Mouse (Mus musculus) layer of hippocampus, adult 11-12 months (tissue): ENCODE results near the gene Cldnd1.

Experiments used
- DNase-seq: peaks from one replicate; pipeline ENCODE4 v3.0.0; 2022; ENCODE audit warnings: low spot score

Gene Cldnd1

DNA sequence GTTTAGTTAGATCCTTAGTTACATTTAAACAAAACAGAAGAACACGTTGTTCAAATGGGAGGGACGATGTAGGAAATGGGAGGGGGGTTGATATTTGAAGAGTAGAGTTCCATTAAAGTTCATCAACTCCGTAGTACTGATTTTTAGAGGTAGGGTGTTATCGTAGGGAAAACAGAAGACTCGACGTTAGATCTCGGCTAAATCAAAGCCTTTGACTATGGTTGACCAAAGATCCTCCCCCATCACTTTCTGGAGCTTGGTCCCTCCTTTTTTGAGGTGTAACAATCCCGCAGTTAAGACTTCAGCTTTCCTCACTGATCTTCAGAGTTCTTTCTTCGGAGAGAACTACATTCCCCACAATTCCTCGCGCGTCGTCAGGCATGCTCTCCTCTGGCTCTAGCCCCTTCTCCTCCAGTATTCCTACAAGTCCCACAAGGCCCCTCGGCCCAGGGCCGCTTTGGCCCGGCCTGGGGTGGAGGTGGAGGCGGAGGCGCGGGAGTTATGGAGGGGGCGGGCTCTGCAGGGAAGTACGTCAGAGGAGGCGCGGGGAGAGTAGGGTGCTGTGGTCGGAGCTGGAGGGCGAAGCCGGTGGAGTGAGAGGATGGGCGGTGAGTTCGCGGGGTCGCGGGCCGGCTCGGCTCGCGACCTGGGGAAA is at the start of gene Cldnd1:
TSS of gene Cldnd1 (plus strand) at position 434 of the 655 bp plus-strand sequence.
- DNase-seq: peak; percentile 96

DNA sequence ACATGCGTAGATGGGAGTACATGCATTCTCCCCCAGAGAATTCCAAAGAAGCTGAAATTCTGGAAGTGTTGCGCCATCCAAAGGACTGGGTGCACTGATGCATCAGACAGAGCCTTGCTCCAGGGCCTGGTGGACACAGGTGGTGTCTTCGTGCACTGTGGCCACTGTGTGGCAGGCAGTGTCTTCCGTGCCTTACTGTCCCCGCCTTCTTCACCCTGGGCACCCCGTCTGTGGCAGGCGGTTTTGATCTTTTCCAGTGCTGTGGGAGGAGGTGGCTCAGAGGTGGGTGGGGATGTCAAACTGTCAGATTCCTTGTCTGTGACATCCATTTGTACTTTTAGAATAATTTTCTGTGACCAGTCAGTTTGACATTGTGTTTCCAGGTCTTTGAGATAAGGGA is 49.0 kb upstream of the Cldnd1 start:
- DNase-seq: no peak

DNA sequence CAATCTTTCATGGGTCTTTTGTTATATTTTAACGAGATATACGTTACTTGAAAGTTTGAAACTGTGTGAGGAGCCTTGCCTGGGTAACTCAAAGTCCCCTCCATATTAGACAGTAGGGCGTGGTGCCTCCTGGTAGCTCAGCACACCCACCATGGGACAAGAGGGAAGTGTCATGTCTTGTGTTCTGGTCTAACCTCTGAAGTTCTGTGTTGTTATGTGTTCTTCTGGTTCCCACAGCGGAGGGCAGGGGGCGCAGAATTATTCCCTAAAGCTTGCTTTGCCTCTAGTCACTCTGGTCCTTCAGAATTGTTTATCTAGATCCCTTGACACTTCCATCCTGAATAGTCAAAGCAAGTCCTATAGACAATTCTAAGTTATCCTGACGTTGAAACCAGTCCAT is 45.7 kb upstream of the Cldnd1 start:
- DNase-seq: no peak

DNA sequence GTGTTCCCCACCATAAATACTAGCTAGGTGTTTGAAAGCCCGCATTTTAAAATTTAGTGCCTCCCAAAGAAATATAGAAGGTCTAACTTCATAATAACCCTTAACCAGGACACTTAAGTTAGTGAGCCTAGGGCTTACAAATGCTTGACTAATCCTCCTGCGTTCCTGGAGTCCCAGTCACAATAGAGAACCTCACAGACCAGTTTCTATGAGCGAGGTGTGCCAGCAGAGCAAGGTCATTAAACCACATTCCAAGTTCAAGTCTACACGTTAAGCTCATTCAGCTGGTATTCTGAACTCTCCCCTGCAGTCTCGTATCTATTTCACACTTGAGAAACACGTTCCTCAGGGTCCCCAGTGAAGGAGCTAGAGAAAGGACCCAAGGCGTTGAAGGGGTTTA is 44.8 kb upstream of the Cldnd1 start:
- no peak for DNase-seq

DNA sequence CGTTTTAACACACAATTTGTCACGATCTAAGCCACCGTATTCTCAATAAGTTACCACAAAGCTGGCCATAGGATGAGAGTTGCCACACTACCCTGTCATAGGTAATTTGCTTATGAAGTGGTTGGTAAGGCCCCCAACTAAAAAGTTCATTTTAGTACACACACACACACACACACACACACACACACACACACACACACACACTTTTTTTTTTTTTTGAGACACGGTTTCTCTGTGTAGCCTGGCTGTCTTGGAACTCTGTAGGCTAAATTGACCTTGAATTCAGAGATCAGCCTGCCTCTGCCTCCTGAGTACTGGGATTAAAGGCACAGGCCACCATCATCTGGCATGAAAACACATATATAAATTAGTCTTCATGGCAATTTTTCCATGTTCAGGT is 43.8 kb upstream of the Cldnd1 start:
- DNase-seq: no peak

DNA sequence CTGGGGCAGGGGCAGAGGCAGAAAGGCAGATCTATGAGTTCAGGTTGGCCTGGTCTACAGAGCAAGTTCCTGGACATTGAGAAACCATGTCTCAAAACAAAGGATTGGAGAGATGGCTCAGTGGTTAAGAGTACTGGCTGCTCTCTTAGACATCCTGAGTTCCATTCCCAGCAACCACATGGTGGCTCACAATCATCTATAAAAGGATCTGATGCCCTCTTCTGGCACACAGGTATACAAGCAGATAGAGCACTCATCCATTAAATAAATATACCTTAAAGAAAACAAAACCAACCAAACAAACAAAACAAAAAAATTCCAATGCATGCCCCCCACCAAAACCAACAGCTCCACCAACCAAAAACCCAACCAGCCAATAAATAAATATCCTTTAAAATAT is 43.2 kb upstream of the Cldnd1 start:
- no peak for DNase-seq

DNA sequence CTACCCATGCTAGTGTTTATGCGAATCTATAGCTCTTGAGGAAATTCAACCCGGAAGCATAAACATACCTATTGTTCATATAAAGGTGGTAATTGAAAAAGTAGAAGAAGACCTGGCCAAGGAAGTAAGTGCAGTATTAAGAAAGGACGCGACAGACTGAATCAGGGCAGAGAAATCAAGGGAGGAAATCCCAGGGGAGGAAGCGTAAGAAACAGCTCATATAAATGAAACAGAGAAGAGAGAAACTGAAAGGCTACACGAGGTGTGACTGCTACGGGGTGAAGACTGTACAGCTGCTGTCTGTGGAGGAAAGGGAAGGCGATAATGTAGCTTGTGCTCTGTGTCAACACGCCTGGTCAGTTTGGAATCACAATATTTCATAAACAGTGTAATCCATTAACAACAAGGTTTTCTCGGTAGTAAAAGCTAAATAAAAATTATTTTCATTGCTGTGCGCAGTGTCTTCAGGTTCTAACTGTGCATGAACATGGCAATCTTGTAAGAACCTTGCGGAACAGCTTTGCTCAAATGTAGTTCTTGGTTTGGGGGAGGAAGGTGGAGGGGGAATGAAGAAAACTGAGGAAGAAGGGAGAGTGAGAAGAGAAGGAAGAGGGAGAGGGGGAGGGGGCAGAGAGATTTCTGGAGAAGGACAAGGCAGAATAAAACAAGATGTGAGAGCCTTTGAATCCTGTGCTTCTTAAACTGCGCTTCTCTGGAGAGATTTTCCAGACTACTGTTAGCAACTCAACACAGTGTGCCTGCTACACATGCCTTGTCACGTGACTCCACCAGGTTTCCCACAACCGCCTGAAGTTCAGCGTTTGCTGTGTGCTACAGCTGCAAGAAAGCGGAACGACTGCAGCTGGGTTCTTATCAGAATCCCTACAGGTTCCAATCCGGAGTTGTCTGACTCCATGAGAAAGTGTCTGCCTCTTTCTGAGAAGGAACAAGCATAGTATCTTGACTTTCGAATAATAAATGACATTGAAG is 41.9 kb upstream of the Cldnd1 start:
- no peak for DNase-seq

DNA sequence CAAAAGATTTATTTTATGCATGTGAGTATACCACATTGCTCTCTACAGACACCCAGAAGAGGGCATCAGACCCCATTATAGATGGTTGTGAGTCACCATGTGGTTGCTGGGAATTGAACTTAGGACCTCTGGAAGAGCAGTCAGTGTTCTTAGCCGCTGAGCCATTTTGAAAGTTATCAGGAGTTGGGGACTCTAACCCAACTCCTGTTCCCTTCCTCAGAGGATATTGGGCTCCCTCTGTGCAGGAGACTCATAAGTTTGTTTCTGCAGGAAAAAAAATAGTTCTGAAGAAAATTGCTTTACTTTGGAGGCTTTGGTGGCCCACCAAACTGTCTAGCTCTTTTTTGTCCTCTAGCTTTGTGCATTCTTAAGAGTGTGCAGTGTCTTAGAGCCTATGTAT is 39.2 kb upstream of the Cldnd1 start:
- DNase-seq: no peak

DNA sequence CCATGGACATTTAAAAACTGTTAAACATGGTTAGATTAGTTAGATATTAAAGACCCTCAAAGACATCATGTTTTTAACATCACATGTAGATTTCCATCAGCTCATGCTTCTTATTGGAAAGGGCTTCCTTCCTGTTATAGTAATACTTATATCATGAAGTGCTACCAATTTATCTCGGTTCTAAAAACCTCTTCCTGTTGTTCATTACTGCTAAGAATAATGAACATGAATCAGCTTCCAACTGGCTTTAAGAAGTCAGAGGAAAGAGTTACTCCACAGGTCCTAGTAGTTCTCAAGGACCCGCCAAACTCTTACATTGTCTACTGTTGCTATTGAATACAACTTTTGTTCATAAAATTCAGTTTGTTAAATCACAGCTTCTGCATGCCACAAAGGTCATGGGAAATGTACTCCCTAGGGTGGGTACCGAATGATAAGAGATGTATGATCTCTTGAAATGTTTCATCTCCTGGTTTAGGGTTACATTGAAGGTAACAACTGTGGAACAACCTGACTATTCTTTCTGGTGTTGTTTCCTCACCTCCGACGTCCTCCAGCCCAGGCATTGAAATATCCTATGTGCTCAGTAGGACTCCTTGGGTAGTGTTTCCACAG is 38.0 kb upstream of the Cldnd1 start:
- no peak for DNase-seq

DNA sequence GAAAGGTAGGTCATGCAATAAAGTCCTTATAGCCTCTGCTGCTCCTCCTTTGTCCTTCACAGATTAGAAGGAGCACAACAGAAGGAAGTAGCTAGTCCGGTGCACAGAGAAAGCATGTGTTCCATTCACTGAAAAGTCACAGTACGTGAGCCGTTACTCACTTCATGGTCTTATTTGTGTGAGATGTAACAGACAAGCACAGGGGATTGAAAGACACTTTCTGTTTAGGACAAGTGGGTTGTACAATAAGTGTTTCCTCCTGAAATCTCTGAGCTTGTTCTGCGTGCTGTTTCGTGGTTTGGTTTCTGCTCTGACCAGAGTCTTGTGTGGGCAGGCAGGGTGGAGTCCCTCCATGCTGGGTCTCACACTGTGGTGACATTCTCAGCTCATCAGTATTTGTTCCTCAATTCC is 37.4 kb upstream of the Cldnd1 start:
- no peak for DNase-seq

DNA sequence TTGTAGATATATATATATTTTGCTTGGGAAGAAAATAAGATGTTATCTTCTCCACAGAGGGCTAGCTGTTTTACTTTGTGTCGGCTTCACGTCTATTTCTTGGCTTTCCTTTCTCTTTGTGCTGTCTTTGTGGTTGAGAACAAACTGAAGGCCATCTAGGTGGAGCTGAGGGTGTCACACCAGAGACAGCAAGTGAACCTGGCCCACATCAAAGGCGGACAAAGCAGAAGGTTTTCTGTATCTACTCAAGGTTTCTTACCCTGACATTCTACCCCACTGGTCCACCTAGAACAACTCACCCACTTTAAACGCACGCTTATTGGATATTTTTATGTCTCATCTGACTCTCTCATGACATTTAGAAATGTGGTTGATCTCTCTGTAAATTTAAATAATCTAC is 33.6 kb upstream of the Cldnd1 start:
- no peak for DNase-seq

DNA sequence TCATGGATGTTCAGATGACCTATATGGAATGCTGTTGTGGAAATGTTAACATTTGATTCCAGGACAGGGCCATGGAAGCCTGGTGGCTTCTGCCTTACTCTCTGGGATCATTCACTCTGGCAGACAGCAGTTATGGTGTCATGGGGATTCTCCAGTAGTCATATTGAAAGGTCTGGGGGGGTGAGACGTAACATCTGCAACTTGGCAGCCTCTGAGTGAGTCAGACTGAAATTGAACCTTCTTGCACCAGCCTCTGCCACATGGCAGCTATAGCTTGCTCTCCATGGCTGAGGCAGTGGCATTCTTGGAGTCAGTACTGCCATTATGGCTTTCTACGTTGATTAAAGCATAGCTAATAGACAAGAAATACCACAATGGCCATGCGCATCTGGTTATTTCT is 30.9 kb upstream of the Cldnd1 start:
- DNase-seq: no peak

DNA sequence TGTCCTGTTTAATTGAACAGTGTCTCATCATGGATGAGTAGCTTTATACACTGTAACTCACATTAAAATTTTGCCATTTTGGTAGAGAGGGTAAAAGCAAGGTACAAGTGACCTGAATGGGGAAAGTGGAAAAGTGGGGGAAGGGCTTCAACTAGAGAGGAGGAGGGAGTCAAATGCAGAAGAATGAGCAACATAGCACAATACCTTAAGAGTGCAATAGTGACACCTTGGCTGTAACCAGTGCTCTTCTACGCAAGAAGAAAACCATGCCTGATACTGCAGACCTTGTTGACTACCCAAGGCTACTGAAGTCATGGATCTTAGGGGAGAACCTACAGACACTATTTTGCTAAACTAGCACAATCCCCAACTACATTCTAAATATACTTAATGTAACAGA is 30.4 kb upstream of the Cldnd1 start:
- no peak for DNase-seq

DNA sequence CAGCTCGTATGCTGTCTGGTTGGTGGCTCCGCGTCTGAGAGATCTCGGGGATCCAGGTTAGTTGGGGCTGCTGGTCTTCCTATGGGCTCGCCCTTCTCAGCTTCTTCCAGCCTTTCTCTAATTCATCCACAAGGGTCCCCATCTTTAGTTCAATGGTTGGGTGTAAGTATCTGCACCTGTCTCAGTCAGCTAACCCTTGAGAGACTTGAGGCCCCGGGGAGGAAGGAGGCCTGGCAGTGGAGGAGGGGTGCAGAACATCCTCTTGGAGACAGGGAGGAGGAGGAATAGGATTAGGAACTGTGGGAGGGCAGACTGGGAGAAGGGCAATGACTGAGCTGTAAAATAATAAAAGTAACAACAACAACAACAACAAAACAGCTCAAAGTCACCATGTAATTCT is 27.5 kb upstream of the Cldnd1 start:
- no peak for DNase-seq

DNA sequence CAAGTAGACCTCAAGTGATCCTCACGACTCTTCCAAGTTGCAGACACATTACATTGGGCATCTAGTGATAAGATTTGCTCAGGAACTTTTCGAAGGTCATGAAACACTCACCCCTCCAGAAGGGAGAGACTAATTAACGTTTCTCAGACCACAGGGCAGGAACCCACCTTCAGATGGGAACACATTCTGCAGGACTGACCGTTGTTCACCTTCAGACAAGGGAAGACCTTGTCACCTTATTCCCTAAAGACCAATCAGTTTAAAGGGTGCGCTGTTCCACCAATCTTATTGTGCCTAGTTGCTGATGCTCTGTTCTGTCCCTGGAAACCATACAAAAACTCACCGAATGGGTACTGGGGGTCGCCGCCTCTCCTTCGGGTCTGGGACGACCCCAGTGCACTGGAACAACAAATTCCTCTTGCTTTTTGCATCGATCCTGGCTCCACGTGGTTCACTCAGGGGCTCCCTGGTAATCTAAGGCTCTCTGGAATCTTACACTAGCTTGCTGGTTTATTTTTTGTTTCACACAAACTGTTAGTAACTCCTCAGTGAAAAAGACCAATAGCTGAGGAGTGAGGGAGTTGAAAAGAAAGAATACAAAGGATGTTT is 26.8 kb upstream of the Cldnd1 start:
- no peak for DNase-seq

DNA sequence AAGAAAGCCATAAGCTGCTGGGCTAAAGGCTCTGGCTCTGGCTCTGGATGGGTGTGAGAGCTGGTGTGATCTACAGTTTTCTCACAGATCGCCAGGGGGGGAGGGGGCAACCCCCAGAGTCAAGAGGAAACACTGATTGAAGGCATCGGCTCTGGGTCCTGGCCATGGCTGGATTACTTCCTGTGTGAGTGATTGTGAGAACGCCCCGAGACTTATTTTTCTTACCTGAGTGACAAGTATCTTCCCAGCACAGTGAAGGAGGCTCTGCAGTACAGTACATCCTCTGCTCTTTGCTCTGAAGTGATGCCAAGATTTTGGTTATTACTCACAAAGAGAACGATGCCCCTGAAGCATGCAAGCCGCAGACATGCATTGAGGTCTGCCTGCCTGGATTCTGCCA is 25.9 kb upstream of the Cldnd1 start:
- DNase-seq: no peak

DNA sequence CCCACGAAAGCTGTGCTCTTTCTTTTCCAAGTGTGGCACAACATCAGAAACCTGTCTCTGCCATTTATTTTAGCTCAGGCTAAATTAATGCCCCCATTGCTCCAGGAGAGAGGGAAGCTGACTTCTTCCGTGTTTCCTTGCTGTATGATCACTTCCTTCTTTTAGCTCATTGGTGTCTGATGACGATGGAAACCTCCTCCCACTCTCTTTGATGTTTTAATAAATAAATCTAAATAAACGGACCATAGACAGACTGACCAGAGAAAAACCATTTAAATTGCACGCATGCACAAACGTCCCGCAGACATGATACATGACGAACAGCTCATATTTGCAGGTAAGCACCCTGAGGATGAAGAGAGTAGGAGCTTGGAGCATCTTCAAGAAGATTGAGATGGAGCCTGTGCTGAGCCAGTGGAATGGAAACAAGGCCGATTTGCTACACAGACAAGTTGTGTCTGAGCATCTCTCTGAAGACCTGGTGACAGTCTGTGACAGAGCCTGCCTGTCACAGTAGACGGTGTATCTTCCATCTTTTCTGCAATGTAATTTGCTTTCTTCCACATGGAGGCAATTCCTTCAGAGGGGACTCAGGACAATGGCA is 25.3 kb upstream of the Cldnd1 start:
- DNase-seq: no peak

DNA sequence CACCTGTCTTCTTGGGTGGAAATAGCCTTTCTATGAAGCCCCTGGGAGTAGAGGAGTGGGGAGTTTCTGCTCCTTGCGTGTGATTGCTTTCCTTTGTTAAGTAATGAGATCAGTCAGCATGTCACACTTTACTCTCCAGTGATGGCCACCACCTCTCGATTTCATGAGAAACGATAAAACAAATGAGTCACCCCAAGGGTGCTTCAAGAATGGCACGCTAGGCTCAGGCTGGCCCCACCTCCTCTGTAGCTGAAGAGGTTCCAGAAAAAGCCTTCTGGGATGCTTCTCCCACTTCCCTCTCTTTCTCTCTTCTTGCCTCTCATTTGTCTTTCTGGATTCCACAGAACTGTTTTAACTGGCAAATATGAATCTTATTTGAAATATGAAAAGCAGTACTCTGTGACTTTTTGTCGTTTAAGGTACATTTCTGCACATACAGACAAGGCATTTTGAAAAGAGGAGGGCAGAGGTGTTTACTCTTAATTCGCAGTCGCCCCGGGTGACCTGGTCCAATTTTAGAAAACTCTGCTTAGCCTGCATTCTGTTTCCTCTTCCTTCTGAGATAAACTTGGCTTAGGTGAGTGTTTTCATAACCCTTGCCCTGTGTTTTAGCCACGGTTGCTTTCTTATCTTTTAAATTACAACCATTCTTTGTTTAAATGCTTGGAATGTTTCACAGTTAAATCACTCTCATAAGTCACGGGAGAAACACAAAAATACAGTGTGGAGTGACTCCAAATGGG is 24.2 kb upstream of the Cldnd1 start:
- no peak for DNase-seq

DNA sequence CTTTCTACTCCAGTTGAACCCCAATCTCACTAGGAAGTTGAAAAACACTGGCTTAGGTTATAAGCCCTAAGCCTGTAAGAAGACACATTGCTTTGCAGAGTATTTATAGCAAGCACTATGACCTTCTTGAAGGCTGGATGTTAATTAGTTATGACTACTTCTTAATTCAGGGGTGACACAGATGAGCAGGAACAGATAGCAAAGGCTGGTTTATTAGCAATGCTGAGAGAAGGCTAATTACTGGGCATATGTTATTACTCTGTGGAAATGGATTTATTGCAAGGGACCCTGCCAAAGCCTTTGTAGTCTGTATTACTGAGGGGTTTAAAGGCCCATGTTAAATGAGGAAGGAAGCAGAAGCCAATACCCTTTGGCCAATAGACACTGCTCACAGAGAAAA is 22.7 kb upstream of the Cldnd1 start:
- no peak for DNase-seq

DNA sequence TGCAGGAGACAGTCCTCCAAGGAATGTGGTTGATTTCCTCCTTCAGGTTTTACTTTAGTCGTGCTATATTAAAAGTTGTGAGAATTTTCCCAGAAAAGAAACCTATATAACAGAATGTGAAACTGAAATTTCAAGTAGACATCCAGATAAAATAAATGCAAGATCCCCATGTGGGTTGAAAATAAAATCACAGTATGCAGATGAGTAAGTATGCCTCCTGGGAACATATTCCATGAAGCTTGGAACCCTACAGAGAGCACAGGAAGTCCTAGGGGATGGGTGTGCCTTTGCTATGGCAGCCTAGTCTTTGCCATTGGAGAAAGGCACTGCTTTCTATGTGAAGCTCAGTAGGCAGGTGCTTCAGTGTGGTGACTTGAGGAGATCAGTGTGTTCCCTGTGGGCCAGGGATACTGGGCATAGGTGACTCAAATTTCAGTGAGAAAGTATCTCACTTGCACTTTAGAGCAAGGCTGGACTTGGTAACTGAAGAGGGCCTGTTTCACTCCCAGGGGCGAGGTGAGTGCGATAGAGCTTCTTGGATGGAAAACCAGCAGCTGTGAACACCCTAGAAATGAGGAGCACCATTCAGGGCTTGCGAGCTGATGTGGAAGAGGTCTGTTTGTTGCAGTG is 20.3 kb upstream of the Cldnd1 start:
- no peak for DNase-seq
